Mouse (Mus musculus) heart, embryonic 12.5 days (tissue): ENCODE results near the gene Adi1. TPM values are rescaled to one million over a fixed set of nuclear protein-coding genes. Genes with fewer than 3 reads are reported as not detected.

Experiments
- ATAC-seq: fragments of 200-750 bp; cut with Nextera tagmentation; 2 replicates; pipeline ENCODE4 v1.8.0; 2017; ENCODE audit warnings: moderate TSS enrichment, moderate library complexity; ENCODE audit not compliant: insufficient number of reproducible peaks, low FRiP score
- H3K27ac ChIP-seq: fragments of 300-500 bp; sonication (generic); 2 replicates; pipeline ENCODE4 v1.5.1; 2016; ENCODE audit warnings: mild to moderate bottlenecking, moderate library complexity; ENCODE audit not compliant: poor library complexity, severe bottlenecking
- H3K27me3 ChIP-seq: fragments of 300-500 bp; sonication (generic); replicated peaks from 2 replicates; pipeline ENCODE4 v1.6.1; 2016; ENCODE audit warnings: mild to moderate bottlenecking, moderate library complexity
- H3K36me3 ChIP-seq: fragments of 300-500 bp; sonication (generic); 2 replicates; pipeline ENCODE4 v1.6.1; 2016; ENCODE audit warnings: mild to moderate bottlenecking, moderate library complexity
- H3K4me1 ChIP-seq: fragments of 300-500 bp; sonication (generic); replicated peaks from 2 replicates; pipeline ENCODE4 v1.6.1; 2016; ENCODE audit warnings: mild to moderate bottlenecking
- H3K4me2 ChIP-seq: fragments of 300-500 bp; sonication (generic); 2 replicates; pipeline ENCODE4 v1.6.1; 2016; ENCODE audit warnings: mild to moderate bottlenecking, moderate library complexity
- H3K4me3 ChIP-seq: fragments of 300-500 bp; sonication (generic); 2 replicates; pipeline ENCODE4 v1.5.1; 2016; ENCODE audit warnings: mild to moderate bottlenecking
- H3K9ac ChIP-seq: fragments of 300-500 bp; sonication (generic); 2 replicates; pipeline ENCODE4 v1.6.1; 2016; ENCODE audit warnings: mild to moderate bottlenecking, moderate library complexity
- H3K9me3 ChIP-seq: fragments of 300-500 bp; sonication (generic); replicated peaks from 2 replicates; pipeline ENCODE4 v1.6.1; 2016; ENCODE audit warnings: mild to moderate bottlenecking, moderate library complexity
- WGBS: fragments of 180-500 bp; shearing (Covaris S2); methylation state at CpG from one replicate; pipeline ENCODE4 v1.1.7; 2016; 5-methylcytosine and 5-hydroxymethylcytosine counted together
- polyA plus RNA-seq: library from polyadenylated mRNA; unstranded; fragments of >200 nt; fragmentation: Nextera tagmentation; extraction: Ambion mirVana; gene quantifications from 2 replicates; pipeline ENCODE4 v1.2.1, GENCODE M21; 2016

The Adi1 gene
- polyA plus RNA-seq, 1 experiment from 2014 or later, result 42.2 TPM

GRCm38 (mm10) chr12:28694776-28695175 lies 19.7 kb downstream of the Adi1 start:
- Histone ChIP-seq H3K9ac (no peak overlapping the region), H3K4me3 (no peak overlapping the region), H3K27me3 (0 out of 2 replicates have a peak, but pooled peaks cover 4% of the 10 kb centered on the region), H3K36me3 (peaks cover 40% of the 10 kb centered on the region), H3K9me3 (no peaks in the 10 kb centered on the region), H3K4me2 (no peak overlapping the region), H3K27ac (no peak overlapping the region), H3K4me1 (peaks cover 22% of the 10 kb centered on the region)
- no peak for ATAC-seq
- 73% methylated on average over 7 of the region's 7 CpGs for WGBS

GRCm38 (mm10) chr12:28697821-28698595 lies 23.0 kb downstream of the Adi1 start:
- Histone ChIP-seq H3K4me1 (peaks cover 39% of the 10 kb centered on the region), H3K4me3 (no peak overlapping the region), H3K36me3 (peaks cover 13% of the 10 kb centered on the region), H3K9ac (no peak overlapping the region), H3K4me2 (no peak overlapping the region), H3K9me3 (no peaks in the 10 kb centered on the region), H3K27me3 (0 out of 2 replicates have a peak, but pooled peaks cover 4% of the 10 kb centered on the region), H3K27ac (no peak overlapping the region)
- 82% methylated on average over 14 of the region's 14 CpGs for WGBS
- ATAC-seq, result no peak

- 72% methylated on average over 5 of the region's 5 CpGs for WGBS
Measured at GRCm38 (mm10) chr12:28699086-28699485, 24.1 kb downstream of the Adi1 start.

GRCm38 (mm10) chr12:28699656-28700055 lies 24.6 kb downstream of the Adi1 start:
- Histone ChIP-seq H3K4me1 (peaks cover 29% of the 10 kb centered on the region), H3K9ac (0 out of 2 replicates have a peak overlapping the region, but pooled peaks have one; percentile 32), H3K27ac (peak overlapping the region; percentile 65; the same call in 1 of the 2 replicates), H3K4me2 (no peak overlapping the region), H3K4me3 (no peak overlapping the region), H3K9me3 (no peaks in the 10 kb centered on the region), H3K27me3 (0 out of 2 replicates have a peak, but pooled peaks cover 4% of the 10 kb centered on the region), H3K36me3 (peaks cover 15% of the 10 kb centered on the region)
- ATAC-seq, result no peak
- 9% methylated on average over 6 of the region's 6 CpGs for WGBS

More at GRCm38 (mm10) chr12:28699086-28699485, 24.1 kb downstream of the Adi1 start:
- H3K4me1 ChIP-seq, result peaks cover 33% of the 10 kb centered on the region
- H3K4me3 ChIP-seq, result no peak overlapping the region
- no peak overlapping the region for H3K9ac ChIP-seq
- H3K27ac ChIP-seq, result no peak overlapping the region
- H3K36me3 ChIP-seq, result peaks cover 15% of the 10 kb centered on the region
- H3K9me3 ChIP-seq, result no peaks in the 10 kb centered on the region
- no peak for ATAC-seq
- H3K4me2 ChIP-seq, result no peak overlapping the region
- 0 out of 2 replicates have a peak, but pooled peaks cover 4% of the 10 kb centered on the region for H3K27me3 ChIP-seq

- WGBS, result 26% methylated on average over 3 of the region's 3 CpGs
- Histone ChIP-seq H3K4me2 (no peak overlapping the region), H3K27me3 (0 out of 2 replicates have a peak, but pooled peaks cover 4% of the 10 kb centered on the region), H3K27ac (peak overlapping the region; percentile 65), H3K4me3 (no peak overlapping the region), H3K36me3 (peaks cover 15% of the 10 kb centered on the region), H3K9me3 (no peaks in the 10 kb centered on the region), H3K4me1 (peaks cover 27% of the 10 kb centered on the region), H3K9ac (0 out of 2 replicates have a peak overlapping the region, but pooled peaks have one; percentile 32)
- ATAC-seq, result peak; percentile 31; the same call in 1 of the 2 replicates
Measured at GRCm38 (mm10) chr12:28700101-28700511, 25.1 kb downstream of the Adi1 start.

- H3K36me3 ChIP-seq, result peaks cover 15% of the 10 kb centered on the region
- peak overlapping the region; percentile 19; the same call in 1 of the 2 replicates for H3K4me2 ChIP-seq
- 33% methylated on average over 19 of the region's 19 CpGs for WGBS
- H3K27ac ChIP-seq, result peak overlapping the region; percentile 65
- no peak overlapping the region for H3K9ac ChIP-seq
- H3K9me3 ChIP-seq, result no peaks in the 10 kb centered on the region
- ATAC-seq, result peak; percentile 50
- H3K4me1 ChIP-seq, result peaks cover 22% of the 10 kb centered on the region
- H3K27me3 ChIP-seq, result 0 out of 2 replicates have a peak, but pooled peaks cover 4% of the 10 kb centered on the region
- no peak overlapping the region for H3K4me3 ChIP-seq
Measured at GRCm38 (mm10) chr12:28700561-28701025, 25.6 kb downstream of the Adi1 start.

- ATAC-seq, result no peak
- Histone ChIP-seq H3K4me2 (no peak overlapping the region), H3K4me3 (no peak overlapping the region), H3K27ac (no peak overlapping the region), H3K9me3 (no peaks in the 10 kb centered on the region), H3K36me3 (peaks cover 12% of the 10 kb centered on the region), H3K9ac (no peak overlapping the region), H3K4me1 (peaks cover 20% of the 10 kb centered on the region), H3K27me3 (0 out of 2 replicates have a peak, but pooled peaks cover 4% of the 10 kb centered on the region)
- 90% methylated on average over 11 of the region's 11 CpGs for WGBS
Measured at GRCm38 (mm10) chr12:28701302-28701701, 26.3 kb downstream of the Adi1 start.

- no peak overlapping the region for H3K4me3 ChIP-seq
- H3K36me3 ChIP-seq, result peaks cover 10% of the 10 kb centered on the region
- H3K9ac ChIP-seq, result no peak overlapping the region
- no peak overlapping the region for H3K27ac ChIP-seq
- no peak for ATAC-seq
- H3K9me3 ChIP-seq, result no peaks in the 10 kb centered on the region
- no peak overlapping the region for H3K4me2 ChIP-seq
- H3K4me1 ChIP-seq, result peaks cover 20% of the 10 kb centered on the region
- 45% methylated on average over 12 of the region's 12 CpGs for WGBS
- H3K27me3 ChIP-seq, result no peaks in the 10 kb centered on the region
Measured at GRCm38 (mm10) chr12:28704381-28704780, 29.4 kb downstream of the Adi1 start.

GRCm38 (mm10) chr12:28705204-28705603 lies 30.2 kb downstream of the Adi1 start:
- no peak overlapping the region for H3K4me3 ChIP-seq
- H3K9ac ChIP-seq, result no peak overlapping the region
- ATAC-seq, result no peak
- H3K27me3 ChIP-seq, result no peaks in the 10 kb centered on the region
- H3K36me3 ChIP-seq, result peaks cover 19% of the 10 kb centered on the region
- WGBS, result 87% methylated on average over 6 of the region's 6 CpGs
- no peak overlapping the region for H3K4me2 ChIP-seq
- H3K27ac ChIP-seq, result no peak overlapping the region
- H3K4me1 ChIP-seq, result peaks cover 16% of the 10 kb centered on the region
- H3K9me3 ChIP-seq, result no peaks in the 10 kb centered on the region

GRCm38 (mm10) chr12:28708154-28708553 lies 33.1 kb downstream of the Adi1 start:
- ATAC-seq, result no peak
- no peak overlapping the region for H3K9ac ChIP-seq
- H3K4me2 ChIP-seq, result no peak overlapping the region
- no peak overlapping the region for H3K27ac ChIP-seq
- no peaks in the 10 kb centered on the region for H3K27me3 ChIP-seq
- 0 out of 2 replicates have a peak, but pooled peaks cover 4% of the 10 kb centered on the region for H3K4me1 ChIP-seq
- no peak overlapping the region for H3K4me3 ChIP-seq
- H3K9me3 ChIP-seq, result no peaks in the 10 kb centered on the region
- peaks cover 48% of the 10 kb centered on the region for H3K36me3 ChIP-seq
- WGBS, result 86% methylated on average over 4 of the region's 4 CpGs

GRCm38 (mm10) chr12:28710566-28711185 lies 35.6 kb downstream of the Adi1 start:
- Histone ChIP-seq H3K9me3 (no peaks in the 10 kb centered on the region), H3K27me3 (no peaks in the 10 kb centered on the region), H3K9ac (no peak overlapping the region), H3K4me3 (no peak overlapping the region), H3K27ac (no peak overlapping the region), H3K4me2 (no peak overlapping the region), H3K36me3 (peaks cover 54% of the 10 kb centered on the region), H3K4me1 (no peaks in the 10 kb centered on the region)
- 74% methylated on average over 22 of the region's 22 CpGs for WGBS
- ATAC-seq, result no peak
